Mouse (Mus musculus): ENCODE measurements around the gene Sqstm1.

DNA sequence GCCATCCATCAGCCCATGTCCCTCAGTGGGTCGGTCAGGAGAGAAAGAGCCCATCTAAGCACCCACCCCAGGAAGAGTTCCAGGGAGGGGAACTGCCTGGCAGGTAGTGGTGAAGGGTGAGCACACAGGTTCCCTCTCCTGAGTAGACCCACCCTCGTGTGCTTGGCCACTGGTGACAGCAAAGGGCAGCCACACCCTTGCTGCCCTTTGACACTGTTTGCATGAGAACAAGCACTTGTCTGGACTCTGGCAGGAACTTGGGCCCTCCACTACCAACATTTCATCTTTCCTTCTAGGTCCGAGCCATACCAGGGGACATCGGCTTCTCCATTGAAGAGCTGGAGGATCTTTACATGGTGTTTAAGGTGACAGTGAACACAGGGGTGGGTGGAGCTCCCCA lies 51.3 kb downstream of the Sqstm1 start:
- TF ChIP-seq GATA1 (IDR thresholded peaks at IDR 0.05; ENCODE audit: low read length) (no peak), TAL1 (IDR thresholded peaks at IDR 0.05; ENCODE audit: low read length) (no peak)
